Mouse (Mus musculus) layer of hippocampus, postnatal 36 days (tissue): ENCODE measurements at regions not wholly inside any gene's neighbourhood (a gene's known extent, or its start where the extent isn't known, plus 50 kb on each side); places are given as distances from the start of the nearest gene placed in this dataset.

Source experiments
- DNase-seq, 2 experiments: peaks; one replicate each; pipeline ENCODE4 v3.0.0; 2022

GRCm38 (mm10) chr5:111659229-111659628 lies 74.5 kb upstream of the Gm26897 start:
- DNase-seq = no peak

- DNase-seq = no peak
Measured at GRCm38 (mm10) chr5:111660447-111660846, 73.3 kb upstream of the Gm26897 start.

- DNase-seq = no peak
Measured at GRCm38 (mm10) chr5:111660968-111661367, 72.8 kb upstream of the Gm26897 start.

- no peak for DNase-seq
Measured at GRCm38 (mm10) chr5:111661971-111662370, 71.8 kb upstream of the Gm26897 start.

- no peak for DNase-seq
Measured at GRCm38 (mm10) chr5:111663831-111664230, 69.9 kb upstream of the Gm26897 start.

GRCm38 (mm10) chr5:111665406-111665805 lies 68.3 kb upstream of the Gm26897 start:
- no peak for DNase-seq

- no peak for DNase-seq
Measured at GRCm38 (mm10) chr5:111666007-111666406, 67.7 kb upstream of the Gm26897 start.

- no peak for DNase-seq
Measured at GRCm38 (mm10) chr5:111667901-111668300, 65.8 kb upstream of the Gm26897 start.

- DNase-seq = no peak
Measured at GRCm38 (mm10) chr5:111669139-111669538, 64.6 kb upstream of the Gm26897 start.

- no peak for DNase-seq
Measured at GRCm38 (mm10) chr5:111671762-111672161, 62.0 kb upstream of the Gm26897 start.

- no peak for DNase-seq
Measured at GRCm38 (mm10) chr5:111674976-111675672, 58.6 kb upstream of the Gm26897 start.

- DNase-seq = no peak
Measured at GRCm38 (mm10) chr5:111675673-111676261, 58.0 kb upstream of the Gm26897 start.

- DNase-seq = peak; percentile 49 to 53
Measured at GRCm38 (mm10) chr5:111677847-111678311, 55.8 kb upstream of the Gm26897 start.

- no peak for DNase-seq
Measured at GRCm38 (mm10) chr5:111678496-111678895, 55.2 kb upstream of the Gm26897 start.

GRCm38 (mm10) chr5:111681362-111682028 lies 52.2 kb upstream of the Gm26897 start:
- DNase-seq = no peak

GRCm38 (mm10) chr5:111682899-111683298 lies 50.8 kb upstream of the Gm26897 start:
- DNase-seq = no peak
